In genomic region chr12:83998341-83999107, GRCm38 (mm10) we compare ENCODE assay signal across 16 mouse cellular contexts. TPM values are rescaled to one million over a fixed set of nuclear protein-coding genes. Genes with fewer than 3 reads are reported as not detected.
DNase-seq lines count a peak whose midpoint lies in the region; ATAC-seq and TF ChIP-seq lines count a peak whose summit lies in the region.
"Had no signal": no experiment of that assay in that cellular context is flagged by ENCODE, and none has a peak within 500 bp of the region (broad histone marks: within the 10 kb centered on the region; RNA-seq: fewer than 3 reads in every experiment).

No protein-coding gene starts in this region.

- no peak overlapping the region for H3K4me3 ChIP-seq in embryonic facial prominence, embryonic 14.5 days (ENCODE audit: low read depth, low read length)
- H3K4me3 ChIP-seq in embryonic facial prominence, embryonic 10.5 days = no peak overlapping the region
- H3K4me3 ChIP-seq in hindbrain, postnatal 0 days (ENCODE audit: low read length) = no peak overlapping the region
- H3K4me3 ChIP-seq in hindbrain, embryonic 13.5 days = no peak overlapping the region
- H3K4me3 ChIP-seq in neural tube, embryonic 15.5 days (replicated peaks) = no peak overlapping the region
- H3K4me3 ChIP-seq: limb, embryonic 12.5 days; neural tube, embryonic 12.5 days had no signal

- H3K27ac ChIP-seq in embryonic facial prominence, embryonic 14.5 days (replicated peaks; ENCODE audit: low read depth, low read length) = no peak overlapping the region
- H3K27ac ChIP-seq in embryonic facial prominence, embryonic 10.5 days (replicated peaks) = no peak overlapping the region
- peak overlapping the region; percentile 58 for H3K27ac ChIP-seq in hindbrain, postnatal 0 days
- no peak overlapping the region for H3K27ac ChIP-seq in hindbrain, embryonic 13.5 days
- H3K27ac ChIP-seq in neural tube, embryonic 15.5 days (replicated peaks) = 0 out of 2 replicates have a peak overlapping the region, but pooled peaks have one; percentile 23
- H3K27ac ChIP-seq: limb, embryonic 12.5 days; neural tube, embryonic 12.5 days had no signal

- H3K4me2 ChIP-seq in embryonic facial prominence, embryonic 14.5 days (ENCODE audit: low read depth, low read length) = no peak overlapping the region
- no peak overlapping the region for H3K4me2 ChIP-seq in hindbrain, postnatal 0 days (ENCODE audit: low read depth, low read length)
- H3K4me2 ChIP-seq in hindbrain, embryonic 13.5 days = no peak overlapping the region
- H3K4me2 ChIP-seq in neural tube, embryonic 15.5 days = no peak overlapping the region
- H3K4me2 ChIP-seq: limb, embryonic 12.5 days; neural tube, embryonic 12.5 days had no signal

- H3K9me3 ChIP-seq in embryonic facial prominence, embryonic 14.5 days (ENCODE audit: control insufficient read depth, low read length) = no peaks in the 10 kb centered on the region
- peaks cover 11% of the 10 kb centered on the region; the same call in 1 of the 2 replicates for H3K9me3 ChIP-seq in embryonic facial prominence, embryonic 10.5 days
- 0 out of 2 replicates have a peak, but pooled peaks cover 3% of the 10 kb centered on the region for H3K9me3 ChIP-seq in hindbrain, postnatal 0 days (ENCODE audit: low read length)
- H3K9me3 ChIP-seq in hindbrain, embryonic 13.5 days = no peaks in the 10 kb centered on the region
- no peaks in the 10 kb centered on the region for H3K9me3 ChIP-seq in neural tube, embryonic 15.5 days (replicated peaks)

- no peaks in the 10 kb centered on the region for H3K4me1 ChIP-seq in embryonic facial prominence, embryonic 14.5 days (ENCODE audit: control insufficient read depth, insufficient read depth, low read length)
- H3K4me1 ChIP-seq in embryonic facial prominence, embryonic 10.5 days = no peaks in the 10 kb centered on the region
- H3K4me1 ChIP-seq in hindbrain, postnatal 0 days (ENCODE audit: insufficient read depth, low read length) = peaks cover 4% of the 10 kb centered on the region; the same call in 1 of the 2 replicates
- H3K4me1 ChIP-seq in hindbrain, embryonic 13.5 days (replicated peaks) = 0 out of 2 replicates have a peak, but pooled peaks cover 4% of the 10 kb centered on the region
- 0 out of 2 replicates have a peak, but pooled peaks cover 8% of the 10 kb centered on the region for H3K4me1 ChIP-seq in neural tube, embryonic 15.5 days
- H3K4me1 ChIP-seq: limb, embryonic 12.5 days; neural tube, embryonic 12.5 days had no signal

- no peak for TF ChIP-seq CTCF in hindbrain, postnatal 0 days (IDR thresholded peaks at IDR 0.05; ENCODE audit: low read depth)

- H3K9ac ChIP-seq in embryonic facial prominence, embryonic 14.5 days (ENCODE audit: low read depth, low read length) = no peak overlapping the region
- no peak overlapping the region for H3K9ac ChIP-seq in hindbrain, postnatal 0 days (replicated peaks; ENCODE audit: low read length)
- no peak overlapping the region for H3K9ac ChIP-seq in hindbrain, embryonic 13.5 days
- H3K9ac ChIP-seq in neural tube, embryonic 15.5 days (replicated peaks) = no peak overlapping the region
- H3K9ac ChIP-seq: limb, embryonic 12.5 days; neural tube, embryonic 12.5 days had no signal

- peak; percentile 71 for DNase-seq in embryonic facial prominence, embryonic 14.5 days (ENCODE audit: low spot score)
- DNase-seq in embryonic facial prominence, embryonic 10.5 days (ENCODE audit: low spot score) = no peak
- no peak for DNase-seq in hindbrain, postnatal 0 days (ENCODE audit: low spot score)
- no peak for DNase-seq in neural tube, embryonic 10.5 days (ENCODE audit: extremely low spot score, low spot score)
- peak; percentile 75 for DNase-seq in telencephalon, adult 2 months (ENCODE audit: low read depth, low spot score)
- no peak for DNase-seq in right cerebral cortex, postnatal 4 days
- DNase-seq: cerebellum, adult 2 months; right cerebral cortex, postnatal 25 days; thymus, postnatal 25 days had no signal

- ATAC-seq in embryonic facial prominence, embryonic 14.5 days (ENCODE audit: low read depth) = no peak
- no peak for ATAC-seq in hindbrain, postnatal 0 days
- ATAC-seq in hindbrain, embryonic 13.5 days (ENCODE audit: low FRiP score) = no peak
- ATAC-seq in neural tube, embryonic 15.5 days (ENCODE audit: low FRiP score) = no peak

- no peaks in the 10 kb centered on the region for H3K27me3 ChIP-seq in embryonic facial prominence, embryonic 14.5 days (replicated peaks; ENCODE audit: control insufficient read depth, insufficient read depth, low read length)
- H3K27me3 ChIP-seq in embryonic facial prominence, embryonic 10.5 days (replicated peaks; ENCODE audit: low read depth, poor library complexity, severe bottlenecking) = no peaks in the 10 kb centered on the region
- H3K27me3 ChIP-seq in hindbrain, postnatal 0 days (ENCODE audit: insufficient read depth, low read length) = no peaks in the 10 kb centered on the region
- no peaks in the 10 kb centered on the region for H3K27me3 ChIP-seq in hindbrain, embryonic 13.5 days
- H3K27me3 ChIP-seq in neural tube, embryonic 15.5 days (replicated peaks) = no peaks in the 10 kb centered on the region
- H3K27me3 ChIP-seq: limb, embryonic 12.5 days; neural tube, embryonic 12.5 days had no signal

- H3K36me3 ChIP-seq in embryonic facial prominence, embryonic 14.5 days (ENCODE audit: control insufficient read depth, insufficient read depth, low read length) = 0 out of 2 replicates have a peak, but pooled peaks cover under 1% of the 10 kb centered on the region
- H3K36me3 ChIP-seq in embryonic facial prominence, embryonic 10.5 days (replicated peaks) = peaks cover 9% of the 10 kb centered on the region
- H3K36me3 ChIP-seq in hindbrain, postnatal 0 days (ENCODE audit: insufficient read depth, low read length) = no peaks in the 10 kb centered on the region
- peaks cover 8% of the 10 kb centered on the region for H3K36me3 ChIP-seq in hindbrain, embryonic 13.5 days
- no peaks in the 10 kb centered on the region for H3K36me3 ChIP-seq in neural tube, embryonic 15.5 days
- H3K36me3 ChIP-seq: neural tube, embryonic 12.5 days had no signal

- 56% methylated on average over 11 of the region's 11 CpGs for WGBS in embryonic facial prominence, embryonic 14.5 days
- WGBS in embryonic facial prominence, embryonic 10.5 days = 62% methylated on average over 11 of the region's 11 CpGs
- 47% methylated on average over 11 of the region's 11 CpGs for WGBS in hindbrain, postnatal 0 days
- 62% methylated on average over 11 of the region's 11 CpGs for WGBS in hindbrain, embryonic 13.5 days
- WGBS in neural tube, embryonic 15.5 days = 65% methylated on average over 11 of the region's 11 CpGs

RNA-seq across cellular contexts. Expression of gene Acot1, which starts 10.8 kb away (rescaled TPM):
- 40.2 and 41.4 TPM in 2 replicates for polyA plus RNA-seq in embryonic facial prominence, embryonic 14.5 days (2014; fragmentation: Nextera tagmentation; extraction: Ambion mirVana)
- 21.5 and 29.6 TPM in 2 replicates for polyA plus RNA-seq in embryonic facial prominence, embryonic 10.5 days (2016; fragmentation: Nextera tagmentation; extraction: Ambion mirVana)
- total RNA-seq in hindbrain, postnatal 0 days (2014; rRNA removed) = 177 and 178 TPM in 2 replicates
- 160 and 172 TPM in 2 replicates for polyA plus RNA-seq in hindbrain, postnatal 0 days (2015; fragmentation: Nextera tagmentation; extraction: Ambion mirVana)
- polyA plus RNA-seq in hindbrain, embryonic 13.5 days (2015; fragmentation: Nextera tagmentation; extraction: Ambion mirVana) = 77.9 and 83.6 TPM in 2 replicates
- polyA plus RNA-seq in neural tube, embryonic 15.5 days (2015; fragmentation: Nextera tagmentation; extraction: Ambion mirVana) = 71.2 and 78.4 TPM in 2 replicates

RNA-seq across cellular contexts. Expression of gene Acot2, which starts 10.9 kb away (rescaled TPM):
- 9.8 and 14.5 TPM in 2 replicates for polyA plus RNA-seq in embryonic facial prominence, embryonic 14.5 days (2014; fragmentation: Nextera tagmentation; extraction: Ambion mirVana)
- 18.9 and 19.1 TPM in 2 replicates for polyA plus RNA-seq in embryonic facial prominence, embryonic 10.5 days (2016; fragmentation: Nextera tagmentation; extraction: Ambion mirVana)
- total RNA-seq in hindbrain, postnatal 0 days (2014; rRNA removed) = 18.6 and 29.1 TPM in 2 replicates
- 31.2 and 33.9 TPM in 2 replicates for polyA plus RNA-seq in hindbrain, postnatal 0 days (2015; fragmentation: Nextera tagmentation; extraction: Ambion mirVana)
- polyA plus RNA-seq in hindbrain, embryonic 13.5 days (2015; fragmentation: Nextera tagmentation; extraction: Ambion mirVana) = 14.7 and 17.0 TPM in 2 replicates
- 13.3 and 16.6 TPM in 2 replicates for polyA plus RNA-seq in neural tube, embryonic 15.5 days (2015; fragmentation: Nextera tagmentation; extraction: Ambion mirVana)

RNA-seq across cellular contexts. Expression of gene Heatr4, which starts 13.9 kb away (rescaled TPM):
- not detected in 2 replicates for polyA plus RNA-seq in embryonic facial prominence, embryonic 14.5 days (2014; fragmentation: Nextera tagmentation; extraction: Ambion mirVana)
- not detected in 2 replicates for polyA plus RNA-seq in embryonic facial prominence, embryonic 10.5 days (2016; fragmentation: Nextera tagmentation; extraction: Ambion mirVana)
- 0.11 and 0.16 TPM in 2 replicates for total RNA-seq in hindbrain, postnatal 0 days (2014; rRNA removed)
- polyA plus RNA-seq in hindbrain, postnatal 0 days (2015; fragmentation: Nextera tagmentation; extraction: Ambion mirVana) = not detected in 2 replicates
- not detected in 2 replicates for polyA plus RNA-seq in hindbrain, embryonic 13.5 days (2015; fragmentation: Nextera tagmentation; extraction: Ambion mirVana)
- polyA plus RNA-seq in neural tube, embryonic 15.5 days (2015; fragmentation: Nextera tagmentation; extraction: Ambion mirVana) = not detected in 2 replicates
- total RNA-seq: adrenal gland, postnatal 10 days; gastrocnemius, postnatal 25 days had no signal
- polyA plus RNA-seq: embryonic facial prominence, embryonic 11.5 days; limb, embryonic 12.5 days; neural tube, embryonic 12.5 days had no signal

RNA-seq across cellular contexts. Expression of gene Acot4, which starts 39.7 kb away (rescaled TPM):
- polyA plus RNA-seq in embryonic facial prominence, embryonic 14.5 days (2014; fragmentation: Nextera tagmentation; extraction: Ambion mirVana) = 0.13 and 0.38 TPM in 2 replicates
- polyA plus RNA-seq in embryonic facial prominence, embryonic 10.5 days (2016; fragmentation: Nextera tagmentation; extraction: Ambion mirVana) = 0.16 and 0.39 TPM in 2 replicates
- total RNA-seq in hindbrain, postnatal 0 days (2014; rRNA removed) = 0.14 and 1.8 TPM in 2 replicates
- 0.68 and 1.2 TPM in 2 replicates for polyA plus RNA-seq in hindbrain, postnatal 0 days (2015; fragmentation: Nextera tagmentation; extraction: Ambion mirVana)
- polyA plus RNA-seq in hindbrain, embryonic 13.5 days (2015; fragmentation: Nextera tagmentation; extraction: Ambion mirVana) = 0.09 and 0.13 TPM in 2 replicates
- 0.55 and 1.2 TPM in 2 replicates for polyA plus RNA-seq in neural tube, embryonic 15.5 days (2015; fragmentation: Nextera tagmentation; extraction: Ambion mirVana)

RNA-seq across cellular contexts. Expression of gene Gm49366, which starts 40.2 kb away (rescaled TPM):
- not detected in 2 replicates for polyA plus RNA-seq in embryonic facial prominence, embryonic 14.5 days (2014; fragmentation: Nextera tagmentation; extraction: Ambion mirVana)
- not detected in 2 replicates for polyA plus RNA-seq in embryonic facial prominence, embryonic 10.5 days (2016; fragmentation: Nextera tagmentation; extraction: Ambion mirVana)
- not detected in 2 replicates for total RNA-seq in hindbrain, postnatal 0 days (2014; rRNA removed)
- polyA plus RNA-seq in hindbrain, postnatal 0 days (2015; fragmentation: Nextera tagmentation; extraction: Ambion mirVana) = not detected in 2 replicates
- polyA plus RNA-seq in hindbrain, embryonic 13.5 days (2015; fragmentation: Nextera tagmentation; extraction: Ambion mirVana) = not detected in 2 replicates
- polyA plus RNA-seq in neural tube, embryonic 15.5 days (2015; fragmentation: Nextera tagmentation; extraction: Ambion mirVana) = not detected in 2 replicates
- total RNA-seq: adrenal gland, postnatal 10 days; gastrocnemius, postnatal 25 days had no signal
- polyA plus RNA-seq: cerebellum, adult 2 months; embryonic facial prominence, embryonic 11.5 days; limb, embryonic 12.5 days; neural tube, embryonic 12.5 days had no signal

Comparison
In these comparisons a context has a peak if more than half of its experiments do, and no peak if none do; other contexts are left out.
1. DNase-seq: peak in embryonic facial prominence, embryonic 14.5 days (single experiment) and telencephalon, adult 2 months (single experiment); none in embryonic facial prominence, embryonic 10.5 days (single experiment), hindbrain, postnatal 0 days (single experiment), neural tube, embryonic 10.5 days (single experiment) and right cerebral cortex, postnatal 4 days (single experiment).
2. H3K27ac ChIP-seq: peak in hindbrain, postnatal 0 days (single experiment) and neural tube, embryonic 15.5 days (single experiment); none in embryonic facial prominence, embryonic 14.5 days (single experiment), embryonic facial prominence, embryonic 10.5 days (single experiment) and hindbrain, embryonic 13.5 days (single experiment).